Mouse (Mus musculus): ENCODE results near the gene Nol6. TPM values are rescaled to one million over a fixed set of nuclear protein-coding genes. Genes with fewer than 3 reads are reported as not detected.
A peak's percentile ranks its signal among the peaks of the same experiment; 100 is the strongest.

Gene Nol6
- polyA plus RNA-seq, 1 experiment, result 61.2 TPM

GRCm38 (mm10) chr4:41098577-41098951 lies 25.7 kb downstream of the Nol6 start:
- H3K4me3 ChIP-seq (replicated peaks; ENCODE audit: insufficient read depth, low read depth, low read length), result no peak overlapping the region
- WGBS, result 23% methylated on average over 11 of the region's 11 CpGs

DNA sequence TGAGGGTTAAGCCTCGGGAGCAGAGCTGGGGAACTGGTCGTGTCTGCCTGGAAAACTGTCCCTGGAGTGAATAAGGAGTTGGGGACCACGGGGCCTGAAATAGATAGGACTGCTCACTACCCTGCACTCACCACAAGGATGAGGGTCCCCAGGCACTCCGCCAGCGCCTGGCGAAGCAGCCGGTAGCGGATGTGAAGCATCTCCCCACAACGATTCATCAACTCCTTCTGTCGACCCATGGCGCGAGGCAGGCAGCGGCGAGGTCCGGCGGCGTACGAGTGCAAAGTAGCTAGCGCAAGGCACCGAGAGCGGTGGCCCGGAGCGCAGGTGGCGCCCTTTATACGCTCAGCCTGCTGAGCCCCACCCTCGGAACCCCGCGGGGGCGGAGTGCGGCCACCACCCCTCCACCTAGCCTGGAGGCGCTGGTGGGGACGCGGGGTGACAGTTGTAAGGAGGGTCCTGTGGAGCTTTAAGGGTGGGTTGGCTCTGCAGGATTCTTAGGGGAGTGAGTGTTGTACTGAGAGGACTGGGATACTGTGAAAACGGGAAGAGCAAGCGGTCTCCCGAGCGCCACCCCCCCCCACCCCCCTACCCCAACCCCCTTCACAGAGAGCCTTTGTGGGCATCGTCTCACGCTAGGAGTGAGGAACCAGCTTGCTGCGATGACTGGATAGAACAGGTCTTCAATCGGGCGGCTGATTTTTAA lies 26.2 kb downstream of the Nol6 start, which contains the start of gene Aqp3:
Aqp3 (minus strand) TSS at position 313 of the 706 bp plus-strand sequence.
- Histone ChIP-seq H3K4me1 (ENCODE audit: control insufficient read depth, insufficient read depth, low read length) (no peaks in the 10 kb centered on the region), H3K27me3 (ENCODE audit: control insufficient read depth, insufficient read depth, low read length) (no peaks in the 10 kb centered on the region; the same call in 1 of the 2 replicates), H3K27ac (ENCODE audit: insufficient read depth, low read length) (no peak within 1 kb of the TSS), H3K4me3 (replicated peaks; ENCODE audit: insufficient read depth, low read depth, low read length) (no peak within 1 kb of the TSS)
- peak in 1 of 2 experiments; percentile 18 for DNase-seq
- TF ChIP-seq CTCF (IDR thresholded peaks at IDR 0.05; ENCODE audit: borderline replicate concordance, insufficient read depth, low read depth, low read length) (no peak), POLR2A (IDR thresholded peaks at IDR 0.05; ENCODE audit: borderline replicate concordance, insufficient read depth, low read length) (no peak)
- 3% methylated on average over 42 of the region's 42 CpGs for WGBS

More at GRCm38 (mm10) chr4:41098577-41098951, 25.7 kb downstream of the Nol6 start:
- no peaks in the 10 kb centered on the region; the same call in 1 of the 2 replicates for H3K27me3 ChIP-seq (ENCODE audit: control insufficient read depth, insufficient read depth, low read length)
- TF ChIP-seq POLR2A (IDR thresholded peaks at IDR 0.05; ENCODE audit: borderline replicate concordance, insufficient read depth, low read length), result no peak
- no peak for TF ChIP-seq CTCF (IDR thresholded peaks at IDR 0.05; ENCODE audit: borderline replicate concordance, insufficient read depth, low read depth, low read length)
- no peak overlapping the region for H3K27ac ChIP-seq (ENCODE audit: insufficient read depth, low read length)
- DNase-seq, result no peak
- H3K4me1 ChIP-seq (ENCODE audit: control insufficient read depth, insufficient read depth, low read length), result no peaks in the 10 kb centered on the region

GRCm38 (mm10) chr4:41097381-41097780 lies 26.9 kb downstream of the Nol6 start:
- WGBS, result 75% methylated on average over 13 of the region's 13 CpGs
- no peak for TF ChIP-seq POLR2A (IDR thresholded peaks at IDR 0.05; ENCODE audit: borderline replicate concordance, insufficient read depth, low read length)
- H3K4me3 ChIP-seq (replicated peaks; ENCODE audit: insufficient read depth, low read depth, low read length), result no peak overlapping the region
- no peak overlapping the region for H3K27ac ChIP-seq (ENCODE audit: insufficient read depth, low read length)
- H3K27me3 ChIP-seq (ENCODE audit: control insufficient read depth, insufficient read depth, low read length), result no peaks in the 10 kb centered on the region; the same call in 1 of the 2 replicates
- H3K4me1 ChIP-seq (ENCODE audit: control insufficient read depth, insufficient read depth, low read length), result no peaks in the 10 kb centered on the region
- DNase-seq, result no peak

DNA sequence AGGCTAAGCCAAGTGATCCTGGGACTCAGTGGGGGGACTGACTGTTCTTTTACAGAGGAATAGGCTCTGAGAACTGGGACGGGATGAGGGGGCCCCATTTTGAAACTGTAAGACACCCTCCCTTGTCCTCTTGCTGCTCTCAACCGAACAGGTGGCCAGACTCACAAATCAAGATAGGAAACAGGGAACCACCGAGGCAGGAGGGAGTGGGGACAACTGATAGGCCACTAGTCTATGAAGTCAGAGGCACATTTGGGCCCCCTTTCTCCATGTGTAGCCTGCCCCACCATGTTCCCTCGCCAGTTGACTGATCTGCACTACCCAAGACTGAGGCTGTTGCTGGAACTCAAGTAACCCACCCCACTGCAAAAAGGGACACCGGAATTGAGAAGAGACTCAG lies 27.5 kb downstream of the Nol6 start:
- H3K27me3 ChIP-seq (ENCODE audit: control insufficient read depth, insufficient read depth, low read length), result no peaks in the 10 kb centered on the region; the same call in 1 of the 2 replicates
- no peak overlapping the region for H3K4me3 ChIP-seq (replicated peaks; ENCODE audit: insufficient read depth, low read depth, low read length)
- 88% methylated on average over 5 of the region's 5 CpGs for WGBS
- no peak for DNase-seq
- no peaks in the 10 kb centered on the region for H3K4me1 ChIP-seq (ENCODE audit: control insufficient read depth, insufficient read depth, low read length)
- TF ChIP-seq POLR2A (IDR thresholded peaks at IDR 0.05; ENCODE audit: borderline replicate concordance, insufficient read depth, low read length) (no peak), CTCF (IDR thresholded peaks at IDR 0.05; ENCODE audit: borderline replicate concordance, insufficient read depth, low read depth, low read length) (no peak)
- H3K27ac ChIP-seq (ENCODE audit: insufficient read depth, low read length), result no peak overlapping the region

DNA sequence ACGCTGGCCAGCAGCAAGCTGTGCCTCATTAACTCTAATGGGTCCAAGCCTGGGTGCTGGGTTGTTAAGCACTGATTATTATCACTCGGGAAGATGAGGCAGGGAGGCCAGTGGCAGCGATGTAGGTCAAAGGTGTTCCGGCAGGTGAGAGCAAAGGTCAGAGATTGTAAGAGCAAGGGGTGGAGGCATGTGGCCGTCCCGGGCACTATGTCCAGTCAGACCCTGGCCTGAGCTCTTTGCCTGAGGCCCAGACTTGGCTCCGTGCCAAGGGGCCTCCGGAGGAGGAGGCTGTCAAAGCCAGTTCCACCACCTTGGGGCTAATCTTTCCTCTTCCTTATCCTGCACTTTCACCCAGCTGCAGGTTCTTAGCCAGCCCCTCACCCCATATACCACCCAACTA lies 28.1 kb downstream of the Nol6 start:
- no peak for TF ChIP-seq CTCF (IDR thresholded peaks at IDR 0.05; ENCODE audit: borderline replicate concordance, insufficient read depth, low read depth, low read length)
- TF ChIP-seq POLR2A (IDR thresholded peaks at IDR 0.05; ENCODE audit: borderline replicate concordance, insufficient read depth, low read length), result no peak
- H3K27me3 ChIP-seq (ENCODE audit: control insufficient read depth, insufficient read depth, low read length), result no peaks in the 10 kb centered on the region; the same call in 1 of the 2 replicates
- H3K27ac ChIP-seq (ENCODE audit: insufficient read depth, low read length), result no peak overlapping the region
- DNase-seq, result no peak
- H3K4me3 ChIP-seq (replicated peaks; ENCODE audit: insufficient read depth, low read depth, low read length), result no peak overlapping the region
- no peaks in the 10 kb centered on the region for H3K4me1 ChIP-seq (ENCODE audit: control insufficient read depth, insufficient read depth, low read length)
- WGBS, result 54% methylated on average over 8 of the region's 8 CpGs

- no peak overlapping the region for H3K4me3 ChIP-seq (replicated peaks; ENCODE audit: insufficient read depth, low read depth, low read length)
- no peak for DNase-seq
- WGBS, result 40% methylated on average over 9 of the region's 9 CpGs
- no peak overlapping the region for H3K27ac ChIP-seq (ENCODE audit: insufficient read depth, low read length)
- H3K27me3 ChIP-seq (ENCODE audit: control insufficient read depth, insufficient read depth, low read length), result no peaks in the 10 kb centered on the region; the same call in 1 of the 2 replicates
- no peaks in the 10 kb centered on the region for H3K4me1 ChIP-seq (ENCODE audit: control insufficient read depth, insufficient read depth, low read length)
- TF ChIP-seq POLR2A (IDR thresholded peaks at IDR 0.05; ENCODE audit: borderline replicate concordance, insufficient read depth, low read length) (no peak), CTCF (IDR thresholded peaks at IDR 0.05; ENCODE audit: borderline replicate concordance, insufficient read depth, low read depth, low read length) (no peak)
Observed at GRCm38 (mm10) chr4:41094361-41094760, 29.9 kb downstream of the Nol6 start.

- Histone ChIP-seq H3K27me3 (ENCODE audit: control insufficient read depth, insufficient read depth, low read length) (no peaks in the 10 kb centered on the region), H3K4me1 (ENCODE audit: control insufficient read depth, insufficient read depth, low read length) (no peaks in the 10 kb centered on the region), H3K27ac (ENCODE audit: insufficient read depth, low read length) (no peak overlapping the region), H3K4me3 (replicated peaks; ENCODE audit: insufficient read depth, low read depth, low read length) (no peak overlapping the region)
- DNase-seq, result no peak
- TF ChIP-seq POLR2A (IDR thresholded peaks at IDR 0.05; ENCODE audit: borderline replicate concordance, insufficient read depth, low read length), result no peak
- no peak for TF ChIP-seq CTCF (IDR thresholded peaks at IDR 0.05; ENCODE audit: borderline replicate concordance, insufficient read depth, low read depth, low read length)
- WGBS, result 79% methylated on average over 1 of the region's 1 CpGs
Observed at GRCm38 (mm10) chr4:41092958-41093357, 31.3 kb downstream of the Nol6 start.

DNA sequence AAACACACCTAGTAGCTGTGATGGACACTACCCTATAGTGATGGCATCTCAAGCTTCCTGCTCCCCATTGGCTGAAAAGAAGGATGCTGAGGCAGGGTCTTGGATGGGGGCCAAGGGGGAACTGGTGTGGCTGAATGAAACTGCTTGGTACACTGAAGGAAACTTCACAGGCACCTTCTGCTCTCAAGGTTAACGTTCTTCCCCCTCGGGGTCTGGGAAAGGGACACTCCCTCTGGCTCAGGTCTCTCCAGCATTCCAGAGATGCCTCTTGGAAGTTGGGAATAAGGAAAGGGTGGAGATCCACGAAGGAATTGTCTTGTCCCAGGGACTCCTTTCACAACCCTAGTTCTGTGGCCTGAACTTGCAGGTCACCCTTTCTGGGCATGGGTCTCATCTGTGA lies 32.9 kb downstream of the Nol6 start:
- Histone ChIP-seq H3K4me1 (ENCODE audit: control insufficient read depth, insufficient read depth, low read length) (no peaks in the 10 kb centered on the region), H3K4me3 (replicated peaks; ENCODE audit: insufficient read depth, low read depth, low read length) (no peak overlapping the region), H3K27me3 (ENCODE audit: control insufficient read depth, insufficient read depth, low read length) (no peaks in the 10 kb centered on the region), H3K27ac (ENCODE audit: insufficient read depth, low read length) (no peak overlapping the region)
- TF ChIP-seq POLR2A (IDR thresholded peaks at IDR 0.05; ENCODE audit: borderline replicate concordance, insufficient read depth, low read length), result no peak
- WGBS, result 48% methylated on average over 3 of the region's 3 CpGs
- DNase-seq, result no peak
